Mouse (Mus musculus) erythroid progenitor cell, adult 5-6 weeks (primary cell): ENCODE measurements around the gene Nav2. TPM values are rescaled to one million over a fixed set of nuclear protein-coding genes. Genes with fewer than 3 reads are reported as not detected.
A peak's percentile ranks its signal among the peaks of the same experiment; 100 is the strongest.

Source experiments
- ATAC-seq: replicated peaks from 2 replicates; pipeline ENCODE4 v1.8.0; 2016; ENCODE audit warnings: moderate number of reproducible peaks, mild to moderate bottlenecking, moderate TSS enrichment, inconsistent platforms; ENCODE audit not compliant: poor library complexity, low FRiP score, severe bottlenecking
- total RNA-seq, 2 experiments: library from RNA; stranded (forward) in 1 of 2; stranded (reverse) in 1 of 2; fragments of 150-400 nt in 1 of 2; fragments of 186-747, 209-891 nt in 1 of 2; gene quantifications; 2 replicates each; pipeline versions ENCODE4 v1.2.3 to v1.2.4; 2015 to 2017; ENCODE audit warnings: low replicate concordance in 2 of 2

Nav2 gene
- total RNA-seq (2015; ENCODE audit: low replicate concordance) (9.7 and 29.8 TPM in 2 replicates), total RNA-seq (2017; ENCODE audit: low replicate concordance) (3.1 and 3.7 TPM in 2 replicates)

DNA sequence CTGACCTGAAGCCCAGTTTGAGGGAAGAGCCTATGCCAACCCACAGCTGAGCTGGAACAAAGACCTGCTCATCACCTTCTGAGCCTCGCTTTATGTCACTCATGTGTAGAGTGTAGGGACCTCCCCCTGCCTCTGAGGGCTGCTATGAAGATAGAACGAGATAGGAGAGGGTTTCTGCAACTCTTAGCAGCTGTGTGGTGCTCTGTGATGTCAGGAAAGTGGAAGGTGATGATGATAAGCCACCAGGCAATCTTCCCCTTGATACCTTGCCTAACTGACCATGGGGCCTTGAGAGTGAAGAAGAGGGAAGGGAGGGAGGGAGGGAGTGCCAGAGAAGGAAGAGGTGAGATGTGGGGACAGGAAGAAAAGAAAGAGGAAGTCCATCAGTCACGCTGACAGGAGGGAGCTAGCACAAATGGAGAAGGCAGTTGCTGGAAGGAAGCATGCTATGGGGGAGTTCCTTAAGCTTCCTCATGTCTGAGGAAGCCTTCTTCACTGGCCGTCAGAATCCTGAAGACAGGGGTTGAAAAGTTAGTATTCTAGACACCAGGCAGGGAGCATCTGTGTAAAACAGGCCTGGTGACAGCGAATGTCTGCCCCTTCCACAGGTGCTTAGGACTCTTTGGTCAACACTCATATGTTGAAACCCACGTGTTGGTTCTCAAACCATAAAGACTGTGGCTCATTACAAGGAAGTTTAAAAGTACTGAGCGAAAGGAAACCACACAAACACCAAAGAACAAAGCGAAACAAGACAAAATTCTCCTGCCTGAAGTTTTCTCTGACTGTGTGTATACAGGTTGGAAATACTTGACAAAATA lies at the start of gene Nav2:
TSS of gene Nav2 (plus strand) at position 196 of the 821 bp plus-strand sequence.
- ATAC-seq, result no peak

DNA sequence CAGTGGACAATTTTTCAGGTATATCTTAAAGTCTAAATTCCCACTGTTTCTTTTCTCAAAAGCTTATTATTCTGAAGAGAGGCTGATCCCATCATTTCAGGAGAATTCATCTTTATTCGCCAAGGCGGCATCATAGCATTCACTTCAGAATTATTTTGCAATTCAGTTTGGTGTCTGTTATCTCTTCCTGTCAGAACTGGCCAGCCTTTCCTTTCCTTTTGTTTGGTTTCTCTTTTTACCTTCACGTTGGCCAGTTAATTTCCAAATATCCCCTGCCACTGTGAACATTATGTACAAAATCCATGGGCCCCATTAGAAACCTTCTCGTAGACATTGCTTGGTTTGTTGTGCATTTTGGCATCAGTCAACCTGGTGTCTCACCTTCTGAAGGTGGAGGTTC lies 49.2 kb upstream of the Nav2 start:
- no peak for ATAC-seq

DNA sequence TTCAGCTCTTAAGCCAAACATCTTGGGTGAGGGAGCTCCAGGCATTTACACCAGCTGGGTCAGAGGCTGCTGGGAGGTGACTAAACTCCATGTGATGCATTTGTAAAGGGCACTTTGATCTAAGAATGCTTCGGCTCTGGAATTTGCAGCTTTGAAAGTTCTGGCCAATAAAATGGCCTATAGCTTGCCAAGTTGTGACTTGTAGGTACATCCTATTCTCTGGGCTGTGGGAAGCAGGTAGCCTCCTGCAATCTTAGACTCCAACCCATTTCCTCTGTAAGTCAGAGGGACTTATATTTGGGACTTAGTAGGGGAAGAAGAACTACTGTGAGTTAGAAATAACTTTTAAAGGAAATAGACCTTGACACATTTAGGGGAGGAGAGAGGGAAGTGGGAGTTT lies 47.6 kb upstream of the Nav2 start:
- no peak for ATAC-seq

DNA sequence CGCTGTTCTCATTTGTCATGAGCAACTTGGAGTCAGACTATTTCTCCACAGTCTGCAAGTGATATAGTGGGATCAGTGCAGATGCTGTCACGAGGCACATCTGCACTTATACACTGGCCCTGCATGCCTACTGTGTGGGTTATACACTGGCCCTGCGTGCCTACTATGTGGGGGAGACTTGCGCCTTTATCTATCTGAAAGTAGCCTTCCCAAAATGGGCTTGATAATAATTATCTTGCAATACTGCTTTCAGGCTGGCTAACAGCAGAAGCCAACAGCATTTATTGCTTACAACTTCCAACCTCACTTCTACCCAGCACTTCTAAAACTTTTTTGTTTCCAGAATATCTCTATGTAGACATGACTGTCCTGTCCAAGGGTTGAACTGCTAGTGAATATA lies 46.7 kb upstream of the Nav2 start:
- no peak for ATAC-seq

DNA sequence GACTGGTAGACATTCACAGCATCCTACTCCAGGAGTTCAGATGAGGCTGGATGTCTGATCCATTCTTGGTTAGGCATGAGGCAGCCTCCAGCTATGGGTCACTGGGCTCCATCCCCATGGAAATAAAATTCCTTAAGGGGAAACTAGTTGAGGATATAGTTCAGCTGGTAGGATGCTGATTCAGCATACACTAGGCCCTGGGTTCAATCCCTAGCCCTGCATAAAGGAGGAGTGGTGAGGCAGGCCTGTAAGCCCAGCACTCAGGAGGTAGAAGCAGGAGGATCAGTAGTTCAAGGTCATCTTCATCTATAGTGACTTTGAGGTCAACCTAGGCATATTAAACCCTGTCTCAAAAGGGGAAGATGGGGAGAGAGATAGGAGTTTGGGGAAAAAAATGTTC lies 44.3 kb upstream of the Nav2 start:
- no peak for ATAC-seq

DNA sequence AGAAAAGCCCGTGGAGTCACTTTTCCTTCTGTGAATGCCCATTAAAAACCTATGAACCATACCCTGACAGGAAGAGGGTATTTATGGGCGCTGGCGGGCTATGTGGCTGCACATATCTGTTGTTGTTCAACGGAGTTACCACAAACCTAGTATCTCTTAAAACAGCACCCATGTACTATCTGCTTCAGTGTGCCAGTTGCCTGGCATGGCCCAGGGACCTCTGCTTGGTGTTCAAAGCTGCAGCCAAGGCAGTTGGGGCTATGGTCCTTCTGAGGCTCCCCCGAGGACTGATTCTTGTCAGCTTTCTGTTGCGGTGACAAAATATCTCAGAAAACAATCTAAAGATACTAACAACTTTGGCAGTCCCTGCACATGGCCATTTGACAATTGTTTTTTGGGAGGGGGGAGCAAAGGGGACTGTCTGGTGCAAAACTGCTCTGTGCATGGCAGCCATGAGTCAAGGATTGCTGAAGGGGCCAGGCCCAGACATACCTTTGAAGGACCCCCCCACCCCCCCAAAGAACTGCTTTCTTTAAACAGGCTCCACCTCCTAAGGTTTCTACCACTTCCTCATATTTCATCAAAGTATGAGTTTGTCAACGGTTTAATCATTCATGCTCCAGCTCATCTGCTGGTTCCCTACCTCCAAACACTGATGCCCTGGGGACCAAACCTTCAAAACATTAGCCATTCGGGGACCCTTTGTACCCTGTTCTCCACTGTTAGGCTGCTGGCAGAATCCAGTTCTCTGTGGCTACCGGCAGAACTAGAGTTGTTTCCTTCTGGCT lies 43.7 kb upstream of the Nav2 start:
- no peak for ATAC-seq

DNA sequence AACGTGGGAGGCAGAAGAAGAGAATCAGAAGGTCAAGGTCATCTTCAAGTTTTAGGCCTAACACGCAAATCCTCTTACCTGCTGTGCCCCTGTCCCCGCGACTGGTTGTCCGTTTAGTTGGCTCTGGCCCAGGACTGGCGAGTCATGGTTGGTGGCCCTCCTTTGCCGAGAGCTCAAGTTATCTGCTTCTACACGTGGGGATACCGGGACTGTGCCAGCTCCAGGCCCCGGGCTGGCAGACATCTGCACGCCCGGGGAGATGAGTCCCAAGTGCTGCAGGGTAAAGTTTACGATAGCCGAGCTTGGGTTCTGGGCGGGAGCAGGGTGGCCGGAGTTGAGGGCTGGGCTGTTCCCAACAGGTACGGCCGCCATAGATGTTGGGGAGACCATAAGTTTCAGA lies 40.9 kb upstream of the Nav2 start:
- 0 out of 2 replicates have a peak, but pooled peaks have one; percentile 23 for ATAC-seq

DNA sequence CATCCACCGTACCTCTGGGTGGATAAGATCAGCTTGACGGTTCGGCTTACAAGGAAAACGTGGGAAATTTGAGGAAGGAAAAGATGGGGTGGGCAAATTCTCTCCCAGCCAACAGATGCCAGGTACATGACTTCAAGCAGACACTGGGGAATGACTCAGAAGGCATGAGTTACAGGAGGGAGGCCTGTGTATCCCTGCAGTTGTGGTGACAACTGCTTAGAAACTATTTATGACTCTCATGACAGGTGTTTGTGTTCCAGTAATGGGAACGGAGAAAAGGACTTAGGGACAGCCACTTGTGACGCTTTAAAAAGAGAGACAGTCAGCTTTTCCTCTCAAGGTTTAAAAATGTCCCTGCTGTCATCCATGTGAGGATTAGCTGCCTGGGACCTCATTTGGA lies 38.4 kb upstream of the Nav2 start:
- ATAC-seq, result no peak

DNA sequence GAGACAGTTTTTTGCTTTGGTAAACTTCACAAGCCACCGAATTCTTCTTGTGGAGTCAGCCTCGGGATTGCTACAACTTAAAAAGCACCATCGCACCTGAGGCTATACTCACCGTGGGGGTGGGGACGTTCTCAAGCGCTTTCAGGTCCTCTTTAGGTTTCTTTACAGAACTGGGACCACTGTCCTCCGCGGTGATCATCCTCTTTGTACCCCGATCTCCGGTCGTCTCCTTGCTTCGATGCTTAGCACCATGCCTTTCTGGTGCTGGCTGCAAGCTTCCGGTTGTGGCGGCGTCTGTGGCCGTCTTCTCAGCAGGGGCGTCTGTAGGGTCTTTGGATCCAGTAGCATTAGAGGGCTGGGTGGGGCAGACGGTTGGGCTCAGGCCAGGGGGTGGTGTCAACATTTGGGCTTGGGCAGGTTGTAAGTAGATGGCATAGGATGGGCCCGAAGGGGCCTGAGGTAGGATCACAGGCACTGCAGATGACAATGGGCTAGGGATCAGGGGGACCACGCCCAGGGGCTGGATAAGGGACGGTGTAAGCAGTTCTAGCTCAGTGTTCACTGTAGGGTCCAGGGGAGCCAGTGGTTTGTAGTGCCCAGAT lies 37.8 kb upstream of the Nav2 start:
- no peak for ATAC-seq

DNA sequence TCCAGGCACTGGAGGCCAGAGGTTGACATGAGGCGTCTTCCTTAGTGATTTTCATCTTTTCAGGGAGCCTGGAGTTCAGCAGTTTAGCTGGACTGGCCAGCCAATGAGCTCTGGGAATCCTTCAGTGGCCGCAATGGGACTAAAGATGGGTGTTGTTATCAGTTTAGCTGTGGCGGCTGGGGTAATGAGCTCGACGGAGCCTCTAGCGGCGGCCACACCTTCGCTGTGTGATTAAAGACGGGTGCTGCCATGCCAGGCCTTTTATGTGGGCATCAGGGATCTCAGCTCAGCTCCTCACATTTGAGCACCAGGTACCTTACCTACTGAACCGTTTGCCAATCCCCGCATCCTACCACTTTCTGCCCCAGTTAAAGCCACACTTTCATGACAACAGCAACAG lies 37.2 kb upstream of the Nav2 start:
- ATAC-seq, result peak; percentile 67

DNA sequence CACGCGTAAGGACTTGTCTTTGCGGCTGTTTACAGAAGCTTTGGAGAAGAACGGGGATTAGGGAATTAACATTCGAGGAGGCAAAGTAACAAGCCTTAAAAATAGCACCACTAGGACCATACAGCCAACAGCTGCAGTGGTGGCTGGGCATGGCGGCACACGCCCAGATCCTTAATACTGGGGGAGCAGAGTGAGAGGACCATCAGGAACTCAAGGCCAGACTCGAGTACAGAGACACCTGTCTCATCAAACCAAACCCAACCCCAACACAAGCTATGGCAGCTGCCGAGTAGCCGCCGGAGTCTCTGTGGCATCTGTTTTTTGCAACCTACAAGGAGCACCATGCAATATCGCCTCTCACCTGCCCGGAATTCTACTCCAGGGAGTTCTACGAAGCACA lies 33.4 kb upstream of the Nav2 start:
- ATAC-seq, result no peak

DNA sequence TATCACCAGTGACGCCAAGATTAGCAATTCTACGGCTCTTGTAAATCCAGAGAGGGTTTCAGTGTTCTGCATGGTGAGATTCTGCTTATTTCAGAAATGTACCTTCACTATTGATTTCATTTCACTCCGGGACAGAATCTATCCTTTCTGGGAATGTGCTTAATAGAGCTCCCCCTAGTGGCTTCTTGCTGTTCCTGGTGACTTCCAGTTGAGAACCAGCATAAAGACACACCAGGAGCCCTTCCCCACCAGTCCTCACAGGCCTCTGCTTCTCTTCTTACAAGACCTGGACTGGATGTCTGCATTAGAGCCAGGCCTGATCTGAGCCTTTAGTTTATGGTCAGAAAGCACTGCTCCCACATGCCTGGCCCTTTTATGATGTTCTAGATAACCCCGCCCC lies 32.0 kb upstream of the Nav2 start:
- ATAC-seq, result no peak

DNA sequence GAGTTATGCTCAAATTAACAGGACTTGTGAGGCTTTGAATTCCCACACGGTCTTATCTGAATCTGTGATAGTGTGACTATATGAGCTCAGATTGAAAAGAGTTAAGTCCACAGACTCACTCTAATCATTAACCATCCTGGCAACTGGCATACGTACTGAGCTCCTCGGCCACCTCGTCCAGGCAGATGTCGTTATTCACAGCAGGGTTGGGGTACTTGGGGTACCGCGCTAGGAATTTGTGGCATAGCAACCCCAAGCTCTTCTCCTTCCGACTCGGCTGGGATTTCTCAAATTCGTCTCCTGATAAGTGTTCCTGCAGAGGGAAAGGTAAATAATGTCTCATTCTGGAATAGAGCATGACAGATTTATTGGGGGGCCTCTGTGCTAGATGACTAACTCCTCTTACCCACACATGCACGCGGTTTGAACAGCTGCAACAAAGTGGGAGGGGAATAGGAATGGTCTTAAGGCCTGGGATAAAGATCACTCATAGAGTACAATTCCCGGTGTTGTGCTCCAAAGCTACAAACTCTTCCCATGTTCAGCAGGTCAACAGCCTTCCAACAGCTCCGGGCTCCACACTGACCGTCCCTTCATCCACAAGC lies 30.6 kb upstream of the Nav2 start:
- no peak for ATAC-seq

DNA sequence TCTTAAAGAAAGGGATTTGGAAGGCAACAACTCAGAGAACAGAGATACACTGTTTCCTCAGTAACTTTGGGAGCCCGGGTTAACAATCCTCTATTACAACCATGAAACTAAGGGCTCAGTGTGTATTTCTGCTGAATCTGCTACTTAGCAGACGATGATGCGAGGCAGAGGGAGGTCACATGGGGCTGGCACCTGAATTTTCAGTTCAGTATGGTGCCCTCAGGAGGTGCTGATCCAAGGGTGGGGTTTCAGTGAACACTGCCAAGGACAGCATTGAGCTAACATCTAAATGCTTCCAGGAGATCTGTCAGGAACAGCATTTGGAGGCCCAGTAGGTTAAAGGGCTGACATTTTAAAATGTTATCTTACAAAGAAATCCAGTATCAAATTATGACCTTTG lies 28.9 kb upstream of the Nav2 start:
- ATAC-seq, result peak; percentile 25

DNA sequence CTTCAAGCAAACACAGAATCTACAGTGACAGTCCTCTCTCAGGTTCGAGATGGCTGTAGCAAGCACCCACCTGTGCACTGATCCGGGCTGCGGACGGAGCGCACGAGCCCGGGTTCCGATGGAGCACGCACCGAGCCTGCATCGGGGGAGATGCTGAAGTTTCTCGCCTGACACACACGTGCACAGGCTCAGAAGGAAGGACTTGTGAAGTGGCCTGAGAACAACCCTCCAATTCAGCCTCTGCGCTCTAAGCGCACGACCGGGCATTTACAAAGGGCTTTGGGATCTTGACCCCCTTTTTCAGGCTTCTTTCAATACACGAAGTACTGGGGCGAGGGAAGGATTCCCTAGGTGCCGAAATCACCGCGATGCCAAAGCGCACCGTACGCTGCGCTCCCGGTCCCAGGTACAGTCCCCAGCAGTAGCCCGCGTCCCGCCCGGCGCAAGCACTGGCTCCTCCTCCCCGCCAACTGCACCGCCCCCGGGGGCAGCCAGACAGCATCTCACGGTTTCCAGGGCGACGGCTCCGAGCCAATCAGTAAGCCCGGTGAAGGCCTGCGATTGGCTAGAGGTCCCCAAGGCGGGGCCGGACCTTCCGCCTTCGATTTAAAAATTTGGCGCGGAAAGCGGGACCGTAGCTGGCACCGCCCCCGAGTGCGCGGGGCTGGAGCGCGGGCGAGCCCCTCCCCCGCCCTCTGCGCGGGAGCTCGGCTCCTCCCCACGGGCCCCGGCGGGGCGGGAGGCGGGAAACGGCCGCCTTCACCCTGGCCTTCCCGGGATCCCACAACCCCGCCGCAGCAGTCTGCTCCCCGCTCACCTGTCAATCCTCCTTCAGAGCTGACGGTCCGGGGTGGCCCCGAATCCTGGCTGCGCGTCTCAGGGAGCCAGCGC lies 27.7 kb upstream of the Nav2 start:
- ATAC-seq, result peak; percentile 87

DNA sequence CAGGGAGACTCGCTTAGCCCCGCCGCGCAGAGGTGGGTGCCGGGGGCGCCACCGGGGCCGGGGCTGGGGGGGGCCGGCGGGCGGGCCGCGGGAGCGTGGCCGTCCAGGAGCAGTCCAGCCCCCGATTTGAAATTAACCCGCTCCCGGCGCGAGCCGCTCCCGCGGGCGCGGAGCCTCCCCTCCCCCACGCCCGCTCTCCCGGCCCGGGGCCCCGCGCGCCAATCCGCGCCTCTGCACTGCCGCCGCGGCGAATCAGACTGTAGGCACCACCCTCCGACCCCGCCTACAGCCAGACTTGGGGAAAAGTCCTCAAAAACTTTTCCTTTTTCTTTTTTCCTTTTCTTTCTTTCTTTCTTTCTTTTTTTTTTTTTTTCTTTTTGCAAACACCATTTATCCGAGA lies 27.0 kb upstream of the Nav2 start, which contains the start of gene E2f8:
TSS of gene E2f8 (minus strand) at position 111 of the 400 bp plus-strand sequence.
- ATAC-seq, result peak; percentile 66

DNA sequence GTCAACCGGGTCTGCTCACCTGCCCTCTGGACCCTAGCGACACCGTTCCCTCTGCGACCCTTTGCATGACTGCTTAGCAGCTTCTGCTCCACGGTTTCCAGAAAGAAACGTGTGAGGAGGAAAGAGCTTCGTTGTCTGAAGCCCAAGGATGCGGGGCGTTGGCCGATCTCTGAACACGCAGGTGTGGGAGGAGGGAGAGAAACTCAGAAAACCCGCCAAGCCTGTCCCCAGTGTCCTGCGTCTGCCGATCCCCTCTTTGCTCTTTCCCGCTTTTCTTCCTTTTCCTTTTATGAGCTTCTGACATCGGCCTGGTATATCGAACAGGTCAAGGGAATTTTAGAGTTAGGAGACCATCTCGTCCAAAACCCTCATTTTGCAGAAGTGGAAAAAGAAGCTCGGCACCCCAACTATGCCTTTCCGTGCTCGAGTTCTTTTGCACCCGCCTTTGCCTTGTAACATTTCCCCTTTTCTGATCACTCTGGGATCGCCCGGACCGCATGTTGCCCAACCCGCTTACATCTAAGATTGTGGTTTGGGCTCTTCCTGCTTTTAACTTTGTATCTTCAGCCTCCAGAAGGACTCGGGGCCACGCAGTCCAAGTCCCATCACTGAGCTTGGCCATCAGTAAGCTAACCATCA lies 26.4 kb upstream of the Nav2 start:
- ATAC-seq, result peak; percentile 55

DNA sequence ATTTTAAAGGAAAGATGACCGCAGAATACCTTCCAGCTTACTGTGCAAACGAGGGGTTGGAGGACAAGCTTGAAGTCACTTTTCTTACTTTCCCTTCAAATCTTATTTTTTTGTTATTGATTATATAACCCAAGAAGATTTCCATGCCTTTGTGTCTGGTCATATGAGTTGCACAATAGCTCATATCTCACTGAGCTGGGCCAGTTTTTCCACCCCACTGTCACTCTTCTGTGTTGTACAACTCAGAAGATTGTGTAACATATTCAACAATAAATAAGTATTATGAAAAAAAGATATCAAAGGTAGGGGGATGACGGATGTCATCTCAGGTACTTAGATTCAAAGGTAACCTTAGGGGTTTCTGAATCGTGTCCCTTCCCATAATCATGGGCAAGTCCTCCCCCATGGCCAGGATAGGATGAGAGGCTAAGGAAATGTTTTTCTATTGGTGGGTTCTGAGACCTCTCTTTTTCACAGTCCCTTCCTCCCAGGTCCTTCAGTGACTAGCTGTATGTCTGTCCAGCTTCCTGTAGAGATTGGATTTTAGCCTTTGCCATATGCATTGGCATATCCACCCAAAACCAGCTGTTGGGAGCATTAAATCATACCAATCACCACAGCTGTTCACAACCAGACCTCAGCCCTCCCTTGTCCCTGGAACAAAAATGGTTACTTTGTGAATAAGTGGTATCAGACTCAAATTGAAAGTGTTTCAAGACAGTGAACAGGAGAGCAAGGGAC lies 24.8 kb upstream of the Nav2 start:
- no peak for ATAC-seq
